Mouse (Mus musculus) ES-Bruce4 (cell line): Measurements from ENCODE around the gene Plscr1.

ENCODE experiments used
- CTCF ChIP-seq: IDR thresholded peaks from one replicate; pipeline ENCODE4 v1.8.1; 2011; ENCODE audit warnings: low read depth, low read length
- EP300 ChIP-seq: IDR thresholded peaks from 2 replicates; pipeline ENCODE4 v1.6.1; 2011; ENCODE audit warnings: low read depth, low read length; ENCODE audit not compliant: insufficient read depth

- TF ChIP-seq EP300, result no peak
- no peak for TF ChIP-seq CTCF
These were observed 42.2 kb upstream of the Plscr1 start for GRCm38 (mm10) chr9:92207307-92207706.
